Mouse (Mus musculus): ENCODE results near the gene Serpina3k.

DNA sequence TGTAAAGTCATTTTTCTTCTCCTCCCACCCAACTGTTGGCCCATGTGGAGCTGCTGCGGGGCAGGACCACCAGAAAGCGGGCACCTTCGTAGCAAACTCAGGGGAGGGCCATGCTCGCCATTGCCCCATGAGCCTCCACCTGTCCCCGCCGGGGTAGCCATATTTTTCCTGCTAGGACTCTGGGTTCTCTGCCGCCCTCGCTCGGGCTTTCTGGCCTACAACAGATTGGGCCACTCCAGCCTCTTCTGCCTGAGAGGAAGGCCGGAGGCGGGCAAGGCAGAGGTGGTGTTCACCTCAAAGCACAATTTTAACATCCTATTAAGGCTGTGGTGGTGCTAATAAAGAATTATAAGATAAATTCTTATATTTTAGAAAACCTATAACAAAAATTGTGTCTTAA, 41.6 kb downstream of the Serpina3k start:
- TF ChIP-seq POLR2A (IDR thresholded peaks at IDR 0.05; ENCODE audit: control insufficient read depth, low read depth, low read length) (no peak), CTCF (IDR thresholded peaks at IDR 0.05; ENCODE audit: control insufficient read depth, insufficient read depth, insufficient replicate concordance, low read depth, low read length) (no peak)
